Mouse (Mus musculus): ENCODE data around the gene Zranb3.

DNA sequence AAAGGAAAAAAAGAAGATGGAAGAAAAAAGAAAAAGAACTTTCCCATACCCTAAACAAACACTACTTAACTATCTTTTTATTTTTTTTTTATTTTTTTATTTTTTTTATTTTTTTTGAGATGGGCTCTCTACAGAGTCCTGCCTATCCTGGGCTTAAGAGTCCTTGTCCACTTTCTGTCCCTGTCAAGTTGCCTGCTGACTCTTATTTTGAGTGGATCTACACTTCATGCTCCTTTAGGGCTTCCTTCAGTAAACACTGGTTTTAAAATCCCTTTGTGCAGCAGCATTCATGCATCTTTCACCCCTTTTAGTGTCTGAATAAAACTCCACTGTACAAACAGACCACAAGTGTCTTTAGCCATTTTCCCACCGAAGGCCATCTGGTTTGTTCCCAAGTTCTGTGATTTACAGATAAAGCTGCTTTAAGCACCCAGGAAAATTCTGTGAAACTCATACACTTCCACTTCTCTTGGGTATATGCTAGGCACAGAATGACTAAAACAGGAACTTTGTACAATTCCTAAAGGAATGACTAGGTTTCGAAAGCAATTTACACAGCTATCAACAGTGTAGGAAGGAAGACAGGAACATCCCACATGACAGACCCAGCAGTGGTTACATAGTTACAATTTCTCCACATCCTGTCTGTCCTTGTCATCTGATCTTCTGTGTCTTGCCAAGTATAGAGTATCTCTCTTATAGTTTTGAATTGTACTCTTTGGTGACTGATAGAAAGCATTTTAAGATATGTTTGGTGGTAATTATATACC is 82.7 kb downstream of the Zranb3 start:
- TF ChIP-seq CTCF (IDR thresholded peaks at IDR 0.05; ENCODE audit: low read depth, low read length) = no peak
- no peak for TF ChIP-seq POLR2A (IDR thresholded peaks at IDR 0.05; ENCODE audit: extremely low read depth, insufficient read depth, low read length)
